Mouse (Mus musculus) kidney, adult 2 months (tissue): ENCODE results near the gene Itm2b.

Source experiments
- CTCF ChIP-seq: fragments of 200-500 bp; conservative IDR thresholded peaks from 2 replicates; pipeline ENCODE4 v1.5.1; 2011; ENCODE audit warnings: low read depth, mild to moderate bottlenecking, control low read depth, low read length, moderate library complexity, mixed read lengths; ENCODE audit not compliant: insufficient read depth, insufficient read length
- POLR2A ChIP-seq: fragments of 200-500 bp; IDR thresholded peaks from one replicate; pipeline ENCODE4 v1.6.1; 2011; ENCODE audit warnings: low read depth, low read length, control low read depth

GRCm38 (mm10) chr14:73371577-73371976, 13.5 kb downstream of the Itm2b start:
- TF ChIP-seq POLR2A (no peak), CTCF (no peak)
